Mouse (Mus musculus): ENCODE measurements around the gene Acnat1. TPM values are rescaled to one million over a fixed set of nuclear protein-coding genes. Genes with fewer than 3 reads are reported as not detected.

Gene Acnat1
- total and polyA plus RNA-seq, 3 experiments = not detected

DNA sequence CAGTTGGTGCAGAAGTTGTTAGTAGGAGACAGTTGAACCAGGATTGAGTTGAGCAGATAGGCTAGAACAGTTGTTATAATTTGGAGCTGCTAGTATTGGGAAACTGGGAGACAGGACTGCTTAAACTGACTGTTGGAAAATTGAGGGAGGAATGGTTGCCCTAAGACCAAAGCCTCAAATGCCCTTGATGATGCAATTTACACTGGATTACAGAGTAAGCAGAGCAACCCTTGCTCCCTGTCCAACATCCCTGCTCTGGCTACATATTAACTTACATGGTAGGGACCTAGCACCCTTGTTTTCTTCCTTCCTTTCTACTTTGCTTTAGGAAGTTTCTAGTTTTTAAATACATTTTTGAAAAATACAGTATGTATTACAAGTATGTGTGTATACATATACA is 11.7 kb upstream of the Acnat1 start:
- Histone ChIP-seq H3K36me3 (replicated peaks in 1 of 2; ENCODE audit: control insufficient read depth in 1 of 2, insufficient read depth in 1 of 2, low read length in 1 of 2) (no peaks in the 10 kb centered on the region), H3K9ac (ENCODE audit: insufficient read depth, low read depth) (no peak overlapping the region), H3K4me3 (replicated peaks in 1 of 3; ENCODE audit: low read depth in 2 of 3, low read length in 2 of 3, poor library complexity in 1 of 3) (no peak overlapping the region), H3K79me2 (replicated peaks; ENCODE audit: control insufficient read depth, extremely low read depth, insufficient read depth, poor library complexity, severe bottlenecking) (no peaks in the 10 kb centered on the region), H3K27me3 (replicated peaks) (no peaks in the 10 kb centered on the region), H3K4me2 (ENCODE audit: insufficient read depth, low read depth, poor library complexity, severe bottlenecking) (no peak overlapping the region), H3K9me3 (replicated peaks; ENCODE audit: low read length) (no peaks in the 10 kb centered on the region), H3K27ac (ENCODE audit: insufficient read depth, low read depth) (no peak overlapping the region), H3K4me1 (ENCODE audit: control insufficient read depth in 1 of 2, insufficient read depth in 2 of 2) (no peaks in the 10 kb centered on the region)
- in situ Hi-C loops (cut with MboI; ENCODE audit: low pct_ligation_motif_present, low pct_unique_long_range_greater_than_20kb, low sequenced_read_pairs) (no loop called here), dilution Hi-C loops (cut with MboI; ENCODE audit: extremely low pct_ligation_motif_present, extremely low pct_unique_long_range_greater_than_20kb, low sequenced_read_pairs) (no loop called here)
- DNase-seq (ENCODE audit: extremely low read depth) = no peak
- TF ChIP-seq CTCF (conservative IDR thresholded peaks at IDR 0.05 in 1 of 2, IDR thresholded peaks at IDR 0.05 in 1 of 2; ENCODE audit: low read depth in 2 of 2, low read length in 2 of 2) (no peak), POLR2AphosphoS2 (IDR thresholded peaks at IDR 0.05; ENCODE audit: low read depth, low read length) (no peak), MYC (IDR thresholded peaks at IDR 0.05; ENCODE audit: low read depth, low read length) (no peak), E2F4 (IDR thresholded peaks at IDR 0.05; ENCODE audit: insufficient replicate concordance, low read depth, low read length) (no peak), BHLHE40 (IDR thresholded peaks at IDR 0.05; ENCODE audit: low read depth, low read length) (no peak), ELF1 (IDR thresholded peaks at IDR 0.05; ENCODE audit: low read depth, low read length) (no peak), ZMIZ1 (IDR thresholded peaks at IDR 0.05; ENCODE audit: low read depth, low read length) (no peak), USF2 (conservative IDR thresholded peaks at IDR 0.05; ENCODE audit: low read depth, low read length) (no peak), MEF2A (IDR thresholded peaks at IDR 0.05; ENCODE audit: borderline replicate concordance, low read depth, low read length) (no peak), MXI1 (IDR thresholded peaks at IDR 0.05; ENCODE audit: low read depth, low read length) (no peak), CHD1 (IDR thresholded peaks at IDR 0.05; ENCODE audit: low read depth, low read length) (no peak), EP300 (IDR thresholded peaks at IDR 0.05; ENCODE audit: low read length) (no peak)

DNA sequence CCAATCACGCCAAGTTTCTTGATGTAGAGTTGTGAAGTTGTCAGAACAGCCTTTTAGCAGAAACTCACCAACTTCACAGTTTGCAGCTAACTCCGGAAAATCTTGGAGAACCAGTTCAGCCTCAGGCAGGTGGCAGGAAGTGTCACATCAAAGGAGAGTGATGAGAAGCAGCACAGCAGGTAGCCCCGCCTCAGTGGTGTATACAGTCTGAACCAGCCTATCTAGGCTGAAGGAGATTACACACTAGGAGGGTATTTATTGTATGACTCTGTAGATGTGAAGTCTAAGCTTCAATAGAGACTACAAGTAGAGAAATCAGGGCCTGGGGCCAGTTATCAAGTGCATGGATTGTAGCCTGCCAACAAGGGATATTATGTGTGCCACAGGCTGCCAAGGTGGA is 7.2 kb upstream of the Acnat1 start:
- no peak for DNase-seq (ENCODE audit: extremely low read depth)
- H3K4me1 ChIP-seq (ENCODE audit: control insufficient read depth in 1 of 2, insufficient read depth in 2 of 2) = no peaks in the 10 kb centered on the region
- no peaks in the 10 kb centered on the region for H3K9me3 ChIP-seq (replicated peaks; ENCODE audit: low read length)
- no peak overlapping the region for H3K27ac ChIP-seq (ENCODE audit: insufficient read depth, low read depth)
- H3K79me2 ChIP-seq (replicated peaks; ENCODE audit: control insufficient read depth, extremely low read depth, insufficient read depth, poor library complexity, severe bottlenecking) = no peaks in the 10 kb centered on the region
- H3K4me2 ChIP-seq (ENCODE audit: insufficient read depth, low read depth, poor library complexity, severe bottlenecking) = no peak overlapping the region
- no peak overlapping the region for H3K9ac ChIP-seq (ENCODE audit: insufficient read depth, low read depth)
- TF ChIP-seq ETS1 (conservative IDR thresholded peaks at IDR 0.05; ENCODE audit: low read depth, low read length) (no peak), MAFK (IDR thresholded peaks at IDR 0.05; ENCODE audit: insufficient replicate concordance, low read length) (no peak), USF2 (conservative IDR thresholded peaks at IDR 0.05; ENCODE audit: low read depth, low read length) (no peak), USF1 (IDR thresholded peaks at IDR 0.05; ENCODE audit: low read depth, low read length) (no peak), CHD2 (IDR thresholded peaks at IDR 0.05; ENCODE audit: low read length) (no peak), MXI1 (IDR thresholded peaks at IDR 0.05; ENCODE audit: low read depth, low read length) (no peak), SIN3A (IDR thresholded peaks at IDR 0.05; ENCODE audit: low read length) (no peak), IRF4 (IDR thresholded peaks at IDR 0.05; ENCODE audit: low read depth, low read length) (no peak), BHLHE40 (IDR thresholded peaks at IDR 0.05; ENCODE audit: low read depth, low read length) (no peak), MAX (IDR thresholded peaks at IDR 0.05; ENCODE audit: low read length) (no peak), ELF1 (IDR thresholded peaks at IDR 0.05; ENCODE audit: low read depth, low read length) (no peak)
- no peaks in the 10 kb centered on the region for H3K27me3 ChIP-seq (replicated peaks)
- dilution Hi-C loops (cut with MboI; ENCODE audit: extremely low pct_ligation_motif_present, extremely low pct_unique_long_range_greater_than_20kb, low sequenced_read_pairs) = no loop called here
- no peaks in the 10 kb centered on the region for H3K36me3 ChIP-seq (replicated peaks in 1 of 2; ENCODE audit: control insufficient read depth in 1 of 2, insufficient read depth in 1 of 2, low read length in 1 of 2)
- H3K4me3 ChIP-seq (replicated peaks in 1 of 3; ENCODE audit: low read depth in 2 of 3, low read length in 2 of 3, poor library complexity in 1 of 3) = no peak overlapping the region
- in situ Hi-C loops (cut with MboI; ENCODE audit: low pct_ligation_motif_present, low pct_unique_long_range_greater_than_20kb, low sequenced_read_pairs) = no loop called here

Data from CH12.LX (cell line).